Mouse (Mus musculus): ENCODE measurements at regions not wholly inside any gene's neighbourhood (a gene's known extent, or its start where the extent isn't known, plus 50 kb on each side); places are given as distances from the start of the nearest gene placed in this dataset.

DNA sequence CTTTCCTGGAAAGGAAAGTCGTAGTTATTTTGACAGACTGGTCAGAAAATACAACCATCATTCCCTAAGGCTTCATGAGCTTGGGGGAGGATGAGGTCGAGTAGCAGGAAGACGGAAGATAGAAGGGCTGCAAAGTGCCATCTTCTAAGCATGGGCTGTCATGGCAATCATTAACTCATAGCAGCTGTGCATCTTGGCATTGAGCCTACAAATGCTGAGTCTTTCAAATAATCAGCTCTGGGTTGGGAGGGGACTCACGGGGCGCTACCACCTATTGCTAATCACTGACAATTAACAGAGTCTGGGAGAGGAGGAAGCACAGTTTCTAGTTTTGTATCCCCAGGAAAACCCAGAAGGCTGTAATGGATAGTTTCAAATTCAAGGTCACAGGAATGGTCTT is 586.3 kb downstream of the Gbe1 start:
- H3K27me3 ChIP-seq (ENCODE audit: control insufficient read depth in 1 of 2, insufficient read depth in 2 of 2, low read length in 2 of 2), result no peaks in the 10 kb centered on the region
- no peak overlapping the region for H3K27ac ChIP-seq (ENCODE audit: control insufficient read depth, low read depth, low read length)
- no peak for DNase-seq (ENCODE audit: low read depth, low spot score)
- H3K9me3 ChIP-seq (replicated peaks; ENCODE audit: insufficient read depth, low read length), result no peaks in the 10 kb centered on the region
- H3K4me1 ChIP-seq (ENCODE audit: control insufficient read depth in 1 of 2, insufficient read depth in 2 of 2, low read length in 2 of 2), result no peaks in the 10 kb centered on the region
- H3K36me3 ChIP-seq (ENCODE audit: control insufficient read depth in 1 of 2, insufficient read depth in 2 of 2, low read length in 2 of 2), result no peaks in the 10 kb centered on the region
- TF ChIP-seq RAD21 (IDR thresholded peaks at IDR 0.05; ENCODE audit: low read depth, low read length), result no peak
- no peak for TF ChIP-seq CHD2 (IDR thresholded peaks at IDR 0.05; ENCODE audit: low read length)
- no peak for TF ChIP-seq MAFK (IDR thresholded peaks at IDR 0.05; ENCODE audit: borderline replicate concordance, low read depth, low read length)
- no peak for TF ChIP-seq MYC (IDR thresholded peaks at IDR 0.05; ENCODE audit: low read depth, low read length)
- no peak for TF ChIP-seq JUND (IDR thresholded peaks at IDR 0.05; ENCODE audit: low read depth, low read length)
- no peak for TF ChIP-seq ELF1 (IDR thresholded peaks at IDR 0.05; ENCODE audit: low read depth, low read length)
- TF ChIP-seq GABPA (IDR thresholded peaks at IDR 0.05; ENCODE audit: low read depth, low read length), result no peak
- no peak for TF ChIP-seq TBP (IDR thresholded peaks at IDR 0.05; ENCODE audit: low read depth, low read length)
- no peak for TF ChIP-seq ZKSCAN1 (IDR thresholded peaks at IDR 0.05; ENCODE audit: low read depth, low read length)
- no peak for TF ChIP-seq POLR2AphosphoS5 (IDR thresholded peaks at IDR 0.05; ENCODE audit: borderline replicate concordance, low read depth, low read length)
- H3K79me2 ChIP-seq (ENCODE audit: control insufficient read depth, insufficient read depth, low read length, poor library complexity), result no peaks in the 10 kb centered on the region
- no peak overlapping the region for H3K9ac ChIP-seq (ENCODE audit: control insufficient read depth, low read depth, low read length, poor library complexity, severe bottlenecking)
- H3K4me3 ChIP-seq (ENCODE audit: control insufficient read depth in 1 of 2, insufficient read depth in 1 of 2, low read depth in 2 of 2, low read length in 2 of 2), result no peak overlapping the region

- TF ChIP-seq MYB (IDR thresholded peaks at IDR 0.05; ENCODE audit: low read depth, low read length) (no peak), ETS1 (IDR thresholded peaks at IDR 0.05; ENCODE audit: low read depth, low read length) (no peak), GABPA (IDR thresholded peaks at IDR 0.05; ENCODE audit: low read depth, low read length) (no peak), USF2 (IDR thresholded peaks at IDR 0.05; ENCODE audit: borderline replicate concordance in 1 of 2, insufficient read depth in 1 of 2, low read depth in 1 of 2, low read length in 2 of 2) (no peak), CHD1 (IDR thresholded peaks at IDR 0.05; ENCODE audit: low read depth, low read length) (no peak), BHLHE40 (IDR thresholded peaks at IDR 0.05; ENCODE audit: borderline replicate concordance, low read depth, low read length) (no peak), E2F4 (IDR thresholded peaks at IDR 0.05; ENCODE audit: borderline replicate concordance, low read depth, low read length) (no peak), ELF1 (IDR thresholded peaks at IDR 0.05; ENCODE audit: low read depth, low read length) (no peak), CHD2 (IDR thresholded peaks at IDR 0.05; ENCODE audit: low read length) (no peak), UBTF (IDR thresholded peaks at IDR 0.05; ENCODE audit: borderline replicate concordance, insufficient read depth, low read depth, low read length) (no peak), EP300 (IDR thresholded peaks at IDR 0.05; ENCODE audit: low read depth in 1 of 2, low read length in 2 of 2) (no peak), RAD21 (IDR thresholded peaks at IDR 0.05; ENCODE audit: low read depth, low read length) (no peak), KAT2A (conservative IDR thresholded peaks at IDR 0.05; ENCODE audit: low read depth, low read length) (no peak), JUND (IDR thresholded peaks at IDR 0.05; ENCODE audit: low read depth, low read length) (no peak), ZMIZ1 (IDR thresholded peaks at IDR 0.05; ENCODE audit: low read depth, low read length) (no peak), TCF12 (IDR thresholded peaks at IDR 0.05; ENCODE audit: low read depth, low read length) (no peak), MAZ (IDR thresholded peaks at IDR 0.05; ENCODE audit: low read depth, low read length) (no peak), NELFE (IDR thresholded peaks at IDR 0.05; ENCODE audit: low read depth, low read length) (no peak)
- no peak for DNase-seq (ENCODE audit: low read depth, low spot score)
- Histone ChIP-seq H3K27ac (ENCODE audit: control insufficient read depth, low read depth, low read length) (no peak overlapping the region), H3K4me3 (ENCODE audit: control insufficient read depth in 1 of 2, insufficient read depth in 1 of 2, low read depth in 2 of 2, low read length in 2 of 2) (no peak overlapping the region), H3K4me1 (ENCODE audit: control insufficient read depth in 1 of 2, insufficient read depth in 2 of 2, low read length in 2 of 2) (no peaks in the 10 kb centered on the region), H3K9ac (ENCODE audit: control insufficient read depth, low read depth, low read length, poor library complexity, severe bottlenecking) (no peak overlapping the region), H3K36me3 (ENCODE audit: control insufficient read depth in 1 of 2, insufficient read depth in 2 of 2, low read length in 2 of 2) (no peaks in the 10 kb centered on the region), H3K27me3 (ENCODE audit: control insufficient read depth in 1 of 2, insufficient read depth in 2 of 2, low read length in 2 of 2) (no peaks in the 10 kb centered on the region), H3K9me3 (replicated peaks; ENCODE audit: insufficient read depth, low read length) (no peaks in the 10 kb centered on the region), H3K79me2 (ENCODE audit: control insufficient read depth, insufficient read depth, low read length, poor library complexity) (no peaks in the 10 kb centered on the region)
Measured at GRCm38 (mm10) chr16:70920047-70920446, 606.3 kb downstream of the Gbe1 start.
